Mouse (Mus musculus): ENCODE measurements around the gene Ppm1h.

Gene Ppm1h

GRCm38 (mm10) chr10:122979356-122979755, 300.8 kb downstream of the Ppm1h start:
- no peak for DNase-seq (ENCODE audit: low spot score)

- DNase-seq (ENCODE audit: low spot score) = no peak
Observed at GRCm38 (mm10) chr10:122980123-122980522, 301.6 kb downstream of the Ppm1h start.

- peak; percentile 27 for DNase-seq (ENCODE audit: low spot score)
Observed at GRCm38 (mm10) chr10:122982909-122983578, 304.5 kb downstream of the Ppm1h start.

GRCm38 (mm10) chr10:122983579-122984530, 305.3 kb downstream of the Ppm1h start:
- DNase-seq (ENCODE audit: low spot score) = peak; percentile 37

- peak; percentile 31 for DNase-seq (ENCODE audit: low spot score)
Observed at GRCm38 (mm10) chr10:122984531-122985251, 306.1 kb downstream of the Ppm1h start.

- peak; percentile 62 for DNase-seq (ENCODE audit: low spot score)
Observed at GRCm38 (mm10) chr10:122985252-122985514, 306.6 kb downstream of the Ppm1h start.

- DNase-seq (ENCODE audit: low spot score) = peak; percentile 83
Observed at GRCm38 (mm10) chr10:122985515-122986319, 307.2 kb downstream of the Ppm1h start.

- DNase-seq (ENCODE audit: low spot score) = peak; percentile 77
Observed at GRCm38 (mm10) chr10:122986320-122987225, 308.0 kb downstream of the Ppm1h start.

- peak; percentile 76 for DNase-seq (ENCODE audit: low spot score)
Observed at GRCm38 (mm10) chr10:122987671-122988128, 309.1 kb downstream of the Ppm1h start.

GRCm38 (mm10) chr10:122988372-122988771, 309.8 kb downstream of the Ppm1h start:
- DNase-seq (ENCODE audit: low spot score) = no peak

- no peak for DNase-seq (ENCODE audit: low spot score)
Observed at GRCm38 (mm10) chr10:122989916-122990315, 311.4 kb downstream of the Ppm1h start.

- DNase-seq (ENCODE audit: low spot score) = no peak
Observed at GRCm38 (mm10) chr10:122990606-122991005, 312.0 kb downstream of the Ppm1h start.

- DNase-seq (ENCODE audit: low spot score) = no peak
Observed at GRCm38 (mm10) chr10:122991053-122991452, 312.5 kb downstream of the Ppm1h start.

GRCm38 (mm10) chr10:122991648-122992047, 313.1 kb downstream of the Ppm1h start:
- DNase-seq (ENCODE audit: low spot score) = no peak

GRCm38 (mm10) chr10:122994402-122995107, 316.0 kb downstream of the Ppm1h start:
- DNase-seq (ENCODE audit: low spot score) = no peak
